Mouse (Mus musculus): ENCODE measurements around the gene Sytl3. TPM values are rescaled to one million over a fixed set of nuclear protein-coding genes. Genes with fewer than 3 reads are reported as not detected.
"Not testable (repeated sequence)": the region's sequence is repeated elsewhere in the genome, so short reads cannot be mapped to it uniquely, and the experiment has no call there.

The Sytl3 gene
- total and polyA plus RNA-seq, 3 experiments, result 0.16 to 0.34 (median 0.23) TPM

DNA sequence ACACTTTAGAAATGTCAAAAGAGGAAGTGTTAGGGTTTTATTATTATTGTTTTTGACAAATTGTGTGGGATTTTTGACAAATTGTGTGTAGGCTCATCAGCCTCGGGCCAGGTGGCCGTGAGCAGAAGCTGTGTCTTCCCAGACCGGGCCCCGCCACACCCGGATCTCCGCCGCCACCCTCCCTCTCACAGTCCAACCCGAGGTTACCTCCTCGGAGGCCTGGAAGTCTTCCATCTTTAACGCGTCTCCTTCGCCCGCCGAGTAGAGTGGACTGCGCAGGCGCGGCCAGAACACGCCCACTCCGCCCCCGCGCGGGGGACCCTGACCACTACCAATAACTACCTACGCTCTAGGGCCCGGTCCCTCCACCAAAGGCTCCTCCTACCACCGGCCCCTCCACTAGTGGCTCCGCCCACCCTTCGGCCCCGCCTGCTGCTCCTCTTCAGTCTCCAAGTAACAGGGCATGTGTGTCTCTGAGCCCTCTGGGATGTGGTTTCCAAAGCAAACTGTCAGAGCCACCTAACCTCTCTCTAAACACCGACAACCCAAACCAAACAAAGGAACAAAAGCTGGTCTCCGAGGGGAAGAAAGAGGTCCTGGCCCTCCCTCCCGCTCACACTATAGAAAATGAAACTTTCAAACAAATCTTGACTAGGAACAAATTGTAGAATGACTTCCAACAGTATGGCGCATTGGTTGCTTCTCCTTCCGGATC is 3.2 kb upstream of the Sytl3 start, which contains the start of gene Dynlt1f:
Gene Dynlt1f (minus strand): TSS at position 334 of the 715 bp plus-strand sequence.
- H3K4me1 ChIP-seq (ENCODE audit: control insufficient read depth, insufficient read depth, low read length); H3K36me3 ChIP-seq (ENCODE audit: control insufficient read depth, insufficient read depth, low read length); H3K27me3 ChIP-seq (ENCODE audit: control insufficient read depth, insufficient read depth, low read length); H3K79me2 ChIP-seq (replicated peaks; ENCODE audit: control insufficient read depth, insufficient read depth, low read length); intact Hi-C loops (cut with DNase I): not testable (repeated sequence)
- H3K4me3 ChIP-seq, result peak within 1 kb of the TSS; percentile 56
- peak; percentile 80 to 85 for DNase-seq
- H3K9ac ChIP-seq (ENCODE audit: low read depth, low read length), result peak within 1 kb of the TSS; percentile 59
- peak within 1 kb of the TSS; percentile 64 for H3K27ac ChIP-seq
- 2% methylated on average over 26 of the region's 33 CpGs for WGBS
- peak; percentile 34; the same call in 1 of the 2 replicates for TF ChIP-seq POLR2A (IDR thresholded peaks at IDR 0.05; ENCODE audit: insufficient read depth, low read depth, low read length)

DNA sequence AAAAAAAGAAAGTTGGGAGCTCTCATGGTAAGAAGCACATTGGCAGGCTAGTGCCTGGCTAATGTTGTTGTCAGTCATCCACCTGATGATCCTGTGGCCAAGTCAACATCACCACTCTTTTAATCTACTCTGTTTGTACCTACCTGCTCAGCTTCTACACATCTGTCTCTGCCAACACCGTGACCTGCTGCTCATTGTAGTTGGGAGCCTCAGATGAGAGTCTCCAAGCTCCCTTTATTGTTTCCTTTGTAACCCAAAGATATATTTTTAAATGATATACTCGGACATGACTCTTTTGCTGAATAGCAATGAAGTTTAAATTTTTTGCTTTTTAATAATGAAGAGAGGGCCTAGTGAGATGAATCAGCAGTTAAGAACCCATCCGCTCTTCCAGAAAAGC is 2.4 kb upstream of the Sytl3 start:
- H3K4me3 ChIP-seq; H3K9ac ChIP-seq (ENCODE audit: low read depth, low read length); H3K79me2 ChIP-seq (replicated peaks; ENCODE audit: control insufficient read depth, insufficient read depth, low read length); H3K27me3 ChIP-seq (ENCODE audit: control insufficient read depth, insufficient read depth, low read length); DNase-seq; H3K4me1 ChIP-seq (ENCODE audit: control insufficient read depth, insufficient read depth, low read length); H3K36me3 ChIP-seq (ENCODE audit: control insufficient read depth, insufficient read depth, low read length); H3K27ac ChIP-seq; intact Hi-C loops (cut with DNase I): not testable (repeated sequence)
- WGBS, result 85% methylated on average over 1 of the region's 3 CpGs

GRCm38 (mm10) chr17:6660589-6660988 is 1.7 kb downstream of the Sytl3 start:
- H3K36me3 ChIP-seq (ENCODE audit: control insufficient read depth, insufficient read depth, low read length); H3K27me3 ChIP-seq (ENCODE audit: control insufficient read depth, insufficient read depth, low read length); H3K4me3 ChIP-seq; intact Hi-C loops (cut with DNase I); H3K4me1 ChIP-seq (ENCODE audit: control insufficient read depth, insufficient read depth, low read length); H3K79me2 ChIP-seq (replicated peaks; ENCODE audit: control insufficient read depth, insufficient read depth, low read length); H3K9ac ChIP-seq (ENCODE audit: low read depth, low read length): not testable (repeated sequence)
- 50% methylated on average over 6 of the region's 6 CpGs for WGBS
- H3K27ac ChIP-seq, result peak overlapping the region; percentile 17; the same call in 1 of the 2 replicates
- DNase-seq, result peak in 1 of 2 experiments; percentile 48

- H3K27me3 ChIP-seq (ENCODE audit: control insufficient read depth, insufficient read depth, low read length); H3K36me3 ChIP-seq (ENCODE audit: control insufficient read depth, insufficient read depth, low read length); H3K4me3 ChIP-seq; H3K27ac ChIP-seq; H3K9ac ChIP-seq (ENCODE audit: low read depth, low read length); H3K4me1 ChIP-seq (ENCODE audit: control insufficient read depth, insufficient read depth, low read length); intact Hi-C loops (cut with DNase I); H3K79me2 ChIP-seq (replicated peaks; ENCODE audit: control insufficient read depth, insufficient read depth, low read length): not testable (repeated sequence)
- 46% methylated on average over 10 of the region's 11 CpGs for WGBS
- peak; percentile 62 to 71 for DNase-seq
Observed at GRCm38 (mm10) chr17:6661093-6661816, 2.4 kb downstream of the Sytl3 start.

DNA sequence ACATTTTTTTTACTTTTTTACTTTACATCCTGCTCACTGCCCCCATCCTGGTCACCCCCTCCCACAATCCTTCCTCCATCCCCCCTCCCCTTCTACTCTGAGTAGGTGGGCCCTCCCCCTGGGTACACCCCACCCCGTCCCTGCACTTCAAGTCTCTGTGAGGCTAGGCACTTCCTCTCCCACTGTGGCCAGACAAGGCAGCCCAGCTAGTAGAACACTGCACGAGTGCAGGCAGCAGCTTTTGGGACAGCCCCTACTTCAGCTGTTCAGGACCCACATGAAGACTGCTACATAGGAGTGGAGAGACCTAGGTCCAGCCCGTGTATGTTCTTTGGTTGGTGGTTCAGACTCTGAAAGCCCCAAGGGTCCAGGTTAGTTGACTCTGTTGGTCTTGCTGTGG is 3.9 kb downstream of the Sytl3 start:
- H3K9ac ChIP-seq (ENCODE audit: low read depth, low read length); intact Hi-C loops (cut with DNase I); H3K79me2 ChIP-seq (replicated peaks; ENCODE audit: control insufficient read depth, insufficient read depth, low read length); H3K27me3 ChIP-seq (ENCODE audit: control insufficient read depth, insufficient read depth, low read length); H3K36me3 ChIP-seq (ENCODE audit: control insufficient read depth, insufficient read depth, low read length); H3K4me1 ChIP-seq (ENCODE audit: control insufficient read depth, insufficient read depth, low read length); H3K4me3 ChIP-seq; H3K27ac ChIP-seq; DNase-seq: not testable (repeated sequence)
- 55% methylated on average over 3 of the region's 3 CpGs for WGBS

DNA sequence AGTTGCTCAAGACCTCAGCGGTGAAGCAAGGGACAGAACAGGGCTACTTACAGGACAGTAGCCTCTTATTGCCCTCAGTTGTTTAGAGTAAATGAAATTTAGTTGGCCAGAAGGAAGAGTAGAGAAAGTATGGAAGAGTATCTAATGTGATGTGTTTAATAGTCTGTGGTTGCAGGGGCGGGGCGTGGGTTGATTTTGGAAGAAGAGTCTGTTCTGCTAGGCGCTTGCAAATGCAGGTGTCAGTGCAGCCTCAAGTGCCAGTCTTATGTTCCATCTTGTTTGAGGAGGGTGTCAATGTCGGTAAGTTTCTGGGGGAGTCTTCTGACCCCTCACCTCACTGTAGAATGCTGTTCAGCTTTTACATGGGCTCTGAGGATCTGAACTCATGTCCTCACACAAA is 6.5 kb downstream of the Sytl3 start:
- WGBS, result 81% methylated on average over 4 of the region's 5 CpGs
- H3K27me3 ChIP-seq (ENCODE audit: control insufficient read depth, insufficient read depth, low read length); intact Hi-C loops (cut with DNase I); H3K4me3 ChIP-seq; H3K4me1 ChIP-seq (ENCODE audit: control insufficient read depth, insufficient read depth, low read length); H3K79me2 ChIP-seq (replicated peaks; ENCODE audit: control insufficient read depth, insufficient read depth, low read length); H3K27ac ChIP-seq; DNase-seq; H3K9ac ChIP-seq (ENCODE audit: low read depth, low read length); H3K36me3 ChIP-seq (ENCODE audit: control insufficient read depth, insufficient read depth, low read length): not testable (repeated sequence)

DNA sequence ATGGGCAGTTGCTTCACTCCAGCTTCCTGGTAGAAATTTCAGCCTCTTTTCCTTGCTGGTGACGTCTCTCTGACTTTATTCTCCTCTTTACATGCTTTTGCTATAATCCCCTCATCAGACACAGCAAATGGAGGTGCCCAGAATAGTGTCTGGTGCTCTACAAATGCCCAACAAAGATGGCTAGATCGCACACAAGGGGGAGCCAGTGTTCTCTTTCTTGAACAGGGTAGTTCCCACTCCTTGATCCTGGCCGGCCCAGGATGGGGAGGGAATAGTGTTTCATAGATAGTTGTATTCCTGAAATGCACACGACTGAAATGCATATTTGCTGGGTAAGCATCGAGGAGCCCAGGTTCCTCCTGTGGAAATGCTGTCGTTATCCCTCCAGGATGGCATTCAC is 9.6 kb downstream of the Sytl3 start:
- H3K27me3 ChIP-seq (ENCODE audit: control insufficient read depth, insufficient read depth, low read length); H3K4me1 ChIP-seq (ENCODE audit: control insufficient read depth, insufficient read depth, low read length); H3K79me2 ChIP-seq (replicated peaks; ENCODE audit: control insufficient read depth, insufficient read depth, low read length); H3K9ac ChIP-seq (ENCODE audit: low read depth, low read length); H3K27ac ChIP-seq; H3K4me3 ChIP-seq; H3K36me3 ChIP-seq (ENCODE audit: control insufficient read depth, insufficient read depth, low read length); DNase-seq; intact Hi-C loops (cut with DNase I): not testable (repeated sequence)
- WGBS, result no CpG with 5 or more reads among the region's 6 CpGs

DNA sequence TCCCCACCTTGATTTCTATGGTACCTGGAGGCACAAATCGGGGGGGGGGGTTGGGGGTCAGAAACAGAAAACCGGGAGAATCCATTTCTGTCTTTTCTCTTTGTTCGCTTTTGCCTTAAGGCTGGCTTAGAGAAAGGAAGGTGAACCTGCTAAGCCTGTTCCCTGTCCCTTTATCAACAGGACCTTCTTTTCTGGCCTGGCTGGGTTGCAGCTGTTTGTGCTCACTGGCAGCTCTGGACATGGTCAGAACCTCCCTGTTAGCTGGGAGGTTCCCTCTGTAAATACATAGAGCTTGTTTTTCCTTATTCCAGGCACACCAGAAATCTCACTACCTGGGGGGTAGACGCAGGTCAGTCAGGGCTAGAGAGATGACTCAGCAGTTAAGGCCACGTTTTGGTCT is 15.4 kb downstream of the Sytl3 start:
- H3K4me1 ChIP-seq (ENCODE audit: control insufficient read depth, insufficient read depth, low read length); H3K27me3 ChIP-seq (ENCODE audit: control insufficient read depth, insufficient read depth, low read length); H3K36me3 ChIP-seq (ENCODE audit: control insufficient read depth, insufficient read depth, low read length); DNase-seq; H3K4me3 ChIP-seq; H3K9ac ChIP-seq (ENCODE audit: low read depth, low read length); H3K79me2 ChIP-seq (replicated peaks; ENCODE audit: control insufficient read depth, insufficient read depth, low read length); H3K27ac ChIP-seq; intact Hi-C loops (cut with DNase I): not testable (repeated sequence)
- 59% methylated on average over 5 of the region's 5 CpGs for WGBS

- H3K79me2 ChIP-seq (replicated peaks; ENCODE audit: control insufficient read depth, insufficient read depth, low read length); H3K4me1 ChIP-seq (ENCODE audit: control insufficient read depth, insufficient read depth, low read length); DNase-seq; H3K27ac ChIP-seq; intact Hi-C loops (cut with DNase I); H3K36me3 ChIP-seq (ENCODE audit: control insufficient read depth, insufficient read depth, low read length); H3K4me3 ChIP-seq; H3K27me3 ChIP-seq (ENCODE audit: control insufficient read depth, insufficient read depth, low read length); H3K9ac ChIP-seq (ENCODE audit: low read depth, low read length): not testable (repeated sequence)
- WGBS, result 56% methylated on average over 1 of the region's 2 CpGs
Observed at GRCm38 (mm10) chr17:6678063-6678462, 19.2 kb downstream of the Sytl3 start.
